Mouse (Mus musculus) hindbrain, embryonic 15.5 days (tissue): ENCODE measurements at regions not wholly inside any gene's neighbourhood (a gene's known extent, or its start where the extent isn't known, plus 50 kb on each side); places are given as distances from the start of the nearest gene placed in this dataset.

ENCODE experiments used
- ATAC-seq: fragments of 200-750 bp; cut with Nextera tagmentation; 2 replicates; pipeline ENCODE4 v1.8.0; 2017; ENCODE audit warnings: low read depth, moderate number of reproducible peaks, moderate TSS enrichment; ENCODE audit not compliant: low FRiP score
- H3K27ac ChIP-seq: fragments of 300-500 bp; sonication (generic); replicated peaks from 2 replicates; pipeline ENCODE4 v1.5.1; 2015; ENCODE audit warnings: mild to moderate bottlenecking, inconsistent platforms
- H3K27me3 ChIP-seq: fragments of 300-500 bp; sonication (generic); 2 replicates; pipeline ENCODE4 v1.6.1; 2015; ENCODE audit warnings: control low read depth, inconsistent platforms
- H3K36me3 ChIP-seq: fragments of 300-500 bp; sonication (generic); 2 replicates; pipeline ENCODE4 v1.6.1; 2015; ENCODE audit warnings: control low read depth, inconsistent platforms
- H3K4me1 ChIP-seq: fragments of 300-500 bp; sonication (generic); replicated peaks from 2 replicates; pipeline ENCODE4 v1.6.1; 2015; ENCODE audit warnings: control low read depth, inconsistent platforms
- H3K4me2 ChIP-seq: fragments of 300-500 bp; sonication (generic); 2 replicates; pipeline ENCODE4 v1.6.1; 2015; ENCODE audit warnings: moderate library complexity, mild to moderate bottlenecking, inconsistent platforms
- H3K4me3 ChIP-seq: fragments of 300-500 bp; sonication (generic); 2 replicates; pipeline ENCODE4 v1.5.1; 2015; ENCODE audit warnings: mild to moderate bottlenecking, inconsistent platforms
- H3K9ac ChIP-seq: fragments of 300-500 bp; sonication (generic); 2 replicates; pipeline ENCODE4 v1.6.1; 2015; ENCODE audit warnings: inconsistent platforms
- H3K9me3 ChIP-seq: fragments of 300-500 bp; sonication (generic); 2 replicates; pipeline ENCODE4 v1.6.1; 2016; ENCODE audit warnings: control low read depth, inconsistent platforms
- WGBS: fragments of 180-500 bp; shearing (Covaris S2); methylation state at CpG from one replicate; pipeline ENCODE4 v1.1.7; 2015; 5-methylcytosine and 5-hydroxymethylcytosine counted together

DNA sequence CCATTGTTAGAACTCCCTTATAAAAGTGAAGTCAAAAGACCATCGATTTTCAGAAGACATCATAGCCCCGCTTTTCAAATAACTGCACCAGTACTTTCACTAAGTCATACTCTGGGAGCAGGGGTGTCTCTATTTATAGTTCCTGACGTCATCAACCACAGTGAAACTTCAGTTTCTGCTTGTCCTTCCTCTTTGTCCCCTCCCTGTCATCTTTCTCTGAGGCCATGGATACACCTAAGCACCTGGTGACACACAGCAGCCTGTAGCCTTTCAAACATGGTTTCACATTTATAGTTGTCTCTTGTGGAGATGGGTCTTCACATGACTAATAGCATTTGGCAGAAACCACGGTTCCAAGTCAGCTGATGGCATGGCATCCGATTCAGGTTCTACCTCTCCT, 277.2 kb downstream of the 4933412E24Rik start:
- Histone ChIP-seq H3K27me3 (no peaks in the 10 kb centered on the region), H3K4me1 (no peaks in the 10 kb centered on the region), H3K9me3 (no peaks in the 10 kb centered on the region), H3K4me2 (no peak overlapping the region), H3K36me3 (no peaks in the 10 kb centered on the region), H3K9ac (no peak overlapping the region), H3K27ac (no peak overlapping the region), H3K4me3 (no peak overlapping the region)
- WGBS, result 88% methylated on average over 5 of the region's 5 CpGs
- ATAC-seq, result no peak

DNA sequence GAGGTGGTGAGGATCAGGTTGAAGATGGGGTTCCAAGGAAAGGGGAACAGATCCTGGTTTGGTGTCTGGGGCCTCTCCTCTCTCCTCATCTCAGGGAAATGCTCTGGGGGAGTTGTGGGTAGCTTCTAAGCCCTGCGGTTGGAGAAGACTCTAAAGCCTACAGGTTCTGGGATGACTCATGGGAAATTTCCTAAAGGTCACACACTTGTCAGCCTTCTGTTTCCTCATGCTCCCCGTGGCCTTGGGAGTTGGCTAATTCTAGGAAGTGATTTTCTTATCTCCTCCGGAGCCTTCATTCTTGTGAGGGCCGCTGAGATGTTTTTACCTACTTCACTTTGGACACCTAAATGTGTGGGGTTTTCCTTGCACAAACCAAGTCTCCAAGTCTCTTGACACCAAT, 279.2 kb downstream of the 4933412E24Rik start:
- Histone ChIP-seq H3K27ac (no peak overlapping the region), H3K4me2 (no peak overlapping the region), H3K4me1 (no peaks in the 10 kb centered on the region), H3K36me3 (no peaks in the 10 kb centered on the region), H3K27me3 (no peaks in the 10 kb centered on the region), H3K4me3 (no peak overlapping the region), H3K9ac (no peak overlapping the region), H3K9me3 (no peaks in the 10 kb centered on the region)
- 91% methylated on average over 4 of the region's 4 CpGs for WGBS
- ATAC-seq, result no peak

DNA sequence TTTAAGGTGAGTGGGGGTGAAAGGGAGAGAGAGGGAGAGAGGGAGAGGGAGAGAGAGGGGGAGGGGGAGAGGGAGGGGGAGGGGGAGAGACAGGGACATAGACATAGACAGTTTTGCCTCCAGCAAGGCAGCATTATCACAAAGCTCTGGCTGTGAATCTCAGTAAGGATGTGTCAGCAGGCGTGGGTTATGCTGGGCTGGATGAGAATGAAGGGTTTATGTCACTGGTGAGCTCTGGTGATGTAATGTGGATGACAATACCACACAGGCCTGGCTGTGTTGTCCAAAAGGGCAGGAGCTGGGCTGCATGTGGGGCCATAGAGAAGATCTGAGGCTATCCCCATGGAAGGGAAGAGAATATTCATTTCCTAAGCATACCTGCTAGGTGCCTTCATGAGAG, 282.0 kb downstream of the 4933412E24Rik start:
- ATAC-seq, result no peak
- no peaks in the 10 kb centered on the region for H3K36me3 ChIP-seq
- H3K4me1 ChIP-seq, result no peaks in the 10 kb centered on the region
- no peak overlapping the region for H3K27ac ChIP-seq
- WGBS, result 73% methylated on average over 1 of the region's 1 CpGs
- H3K4me3 ChIP-seq, result no peak overlapping the region
- H3K9me3 ChIP-seq, result no peaks in the 10 kb centered on the region
- no peak overlapping the region for H3K4me2 ChIP-seq
- no peaks in the 10 kb centered on the region for H3K27me3 ChIP-seq
- H3K9ac ChIP-seq, result no peak overlapping the region

DNA sequence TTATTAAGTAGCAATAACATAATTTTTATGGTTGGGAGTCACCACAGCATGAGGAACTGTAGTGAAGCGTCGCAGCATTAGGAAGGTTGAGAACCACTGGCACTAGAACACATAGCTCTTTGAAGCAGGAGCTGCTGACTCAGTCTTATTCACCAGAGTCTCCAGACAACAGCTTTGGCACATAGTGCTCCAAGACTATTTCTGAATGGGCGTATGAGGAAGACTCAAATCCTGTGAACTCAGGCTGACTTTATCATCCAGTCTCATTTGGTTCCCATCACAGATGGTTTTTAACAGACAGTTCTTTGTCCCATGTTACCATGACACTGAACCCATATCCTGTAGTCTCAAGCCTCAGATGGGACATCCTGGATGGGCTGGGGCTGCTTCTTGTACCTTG, 282.5 kb downstream of the 4933412E24Rik start:
- H3K4me3 ChIP-seq, result no peak overlapping the region
- 90% methylated on average over 3 of the region's 3 CpGs for WGBS
- no peak overlapping the region for H3K9ac ChIP-seq
- no peak overlapping the region for H3K4me2 ChIP-seq
- no peak overlapping the region for H3K27ac ChIP-seq
- H3K4me1 ChIP-seq, result no peaks in the 10 kb centered on the region
- ATAC-seq, result no peak
- no peaks in the 10 kb centered on the region for H3K9me3 ChIP-seq
- no peaks in the 10 kb centered on the region for H3K27me3 ChIP-seq
- H3K36me3 ChIP-seq, result no peaks in the 10 kb centered on the region

DNA sequence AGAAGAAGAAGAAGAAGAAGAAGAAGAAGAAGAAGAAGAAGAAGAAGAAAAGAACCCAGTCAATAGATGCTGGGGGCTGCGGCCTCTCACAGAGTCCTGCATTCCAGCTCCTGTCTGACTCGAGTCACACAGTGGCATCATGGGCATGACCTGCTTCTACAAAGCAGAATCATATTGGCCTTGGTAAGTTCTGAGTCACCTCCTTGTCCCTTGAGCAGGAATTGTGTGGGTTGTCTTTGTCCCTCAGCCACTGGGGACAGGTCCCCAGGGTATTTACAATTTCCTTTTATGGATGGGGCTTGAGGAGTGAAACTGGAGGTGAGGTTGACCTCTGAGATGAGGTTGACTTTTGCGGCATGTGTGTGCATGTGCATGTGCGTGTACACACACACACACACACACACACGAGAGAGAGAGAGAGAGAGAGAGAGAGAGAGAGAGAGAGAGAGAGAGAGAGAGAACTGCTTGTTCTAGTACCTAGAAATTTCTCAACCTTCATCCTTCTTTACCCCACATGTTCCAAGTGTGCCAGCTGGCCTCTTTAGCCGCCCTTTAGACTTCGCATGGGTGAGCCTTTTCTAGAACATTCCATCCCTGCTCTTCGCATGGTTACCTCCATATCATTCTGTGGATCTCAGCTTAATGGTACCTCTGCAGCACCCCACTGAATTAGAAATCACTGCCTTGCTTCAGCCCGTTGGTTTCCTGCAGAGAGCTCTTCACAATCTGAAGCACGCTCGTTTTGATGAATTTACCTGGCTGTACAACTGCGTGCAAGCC, 283.2 kb downstream of the 4933412E24Rik start:
- no peaks in the 10 kb centered on the region for H3K36me3 ChIP-seq
- 78% methylated on average over 12 of the region's 12 CpGs for WGBS
- no peak for ATAC-seq

DNA sequence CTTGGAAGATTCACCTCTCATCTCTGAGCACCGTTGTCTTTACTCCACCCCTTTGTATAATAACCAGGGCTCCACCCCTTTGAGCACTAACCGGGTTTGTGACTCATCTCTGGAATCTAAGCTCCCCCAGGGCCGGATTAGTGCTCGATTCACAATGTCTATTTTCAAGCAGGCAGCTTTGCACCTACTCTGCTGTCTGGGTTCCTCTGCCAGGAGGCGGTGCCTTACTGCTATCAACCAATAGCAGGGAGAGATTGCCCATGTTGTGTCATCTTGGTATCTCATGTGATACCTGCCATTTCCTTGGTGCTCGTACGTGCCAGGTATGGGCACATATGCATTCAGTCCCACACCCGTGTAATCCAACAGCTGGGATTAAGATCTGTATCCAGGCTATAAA, 285.3 kb downstream of the 4933412E24Rik start:
- no peak overlapping the region for H3K9ac ChIP-seq
- no peaks in the 10 kb centered on the region for H3K36me3 ChIP-seq
- 85% methylated on average over 8 of the region's 8 CpGs for whole genome bisulfite sequencing
- ATAC-seq, result no peak
- no peaks in the 10 kb centered on the region for H3K27me3 ChIP-seq
- H3K9me3 ChIP-seq, result no peaks in the 10 kb centered on the region
- no peak overlapping the region for H3K4me2 ChIP-seq
- H3K4me3 ChIP-seq, result no peak overlapping the region
- no peak overlapping the region for H3K27ac ChIP-seq
- no peaks in the 10 kb centered on the region for H3K4me1 ChIP-seq

More for the DNA sequence above, 283.2 kb downstream of the 4933412E24Rik start:
- no peak overlapping the region for H3K4me2 ChIP-seq
- H3K9me3 ChIP-seq, result no peaks in the 10 kb centered on the region
- no peak overlapping the region for H3K4me3 ChIP-seq
- no peaks in the 10 kb centered on the region for H3K27me3 ChIP-seq
- no peak overlapping the region for H3K27ac ChIP-seq
- no peak overlapping the region for H3K9ac ChIP-seq
- H3K4me1 ChIP-seq, result no peaks in the 10 kb centered on the region

DNA sequence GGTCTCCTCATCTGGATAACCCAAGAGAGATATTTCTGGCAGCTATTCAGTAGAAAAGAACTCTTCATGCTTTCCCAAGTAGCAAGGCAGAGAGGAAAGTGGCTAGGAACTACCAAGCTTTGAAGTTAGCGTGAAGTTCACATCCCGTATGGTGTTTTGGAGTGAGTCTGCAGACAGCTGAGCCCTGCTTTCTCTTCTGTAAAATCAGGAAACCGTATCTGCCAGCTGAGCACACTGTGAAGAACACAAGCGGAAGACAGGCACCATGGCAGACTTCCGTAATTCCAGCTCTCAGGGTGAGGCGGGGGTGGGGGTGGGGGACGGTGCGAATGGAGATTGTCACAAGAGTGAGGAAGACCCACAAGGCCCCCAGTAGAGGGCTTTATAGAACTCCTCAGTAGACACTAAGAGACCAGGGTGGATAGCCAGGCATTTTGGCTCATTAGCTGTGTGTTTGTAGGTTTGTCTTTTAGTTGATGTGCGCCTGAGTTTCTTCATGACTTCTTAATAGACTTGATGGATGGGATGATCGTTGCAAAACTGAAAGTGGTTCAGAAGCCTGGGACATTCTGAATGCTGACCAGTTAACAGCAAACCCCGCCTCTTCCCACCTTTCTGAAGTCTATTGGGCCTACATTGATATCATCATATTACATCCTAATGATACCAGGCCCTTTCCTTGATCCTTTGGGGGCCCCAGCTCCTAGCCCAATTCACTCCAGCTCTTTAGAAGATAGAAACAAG, 287.4 kb downstream of the 4933412E24Rik start:
- H3K27me3 ChIP-seq, result no peaks in the 10 kb centered on the region
- no peak overlapping the region for H3K27ac ChIP-seq
- no peak overlapping the region for H3K4me3 ChIP-seq
- H3K9me3 ChIP-seq, result no peaks in the 10 kb centered on the region
- no peak overlapping the region for H3K4me2 ChIP-seq
- H3K9ac ChIP-seq, result no peak overlapping the region
- H3K4me1 ChIP-seq, result no peaks in the 10 kb centered on the region
- 74% methylated on average over 11 of the region's 11 CpGs for WGBS
- ATAC-seq, result no peak
- no peaks in the 10 kb centered on the region for H3K36me3 ChIP-seq

DNA sequence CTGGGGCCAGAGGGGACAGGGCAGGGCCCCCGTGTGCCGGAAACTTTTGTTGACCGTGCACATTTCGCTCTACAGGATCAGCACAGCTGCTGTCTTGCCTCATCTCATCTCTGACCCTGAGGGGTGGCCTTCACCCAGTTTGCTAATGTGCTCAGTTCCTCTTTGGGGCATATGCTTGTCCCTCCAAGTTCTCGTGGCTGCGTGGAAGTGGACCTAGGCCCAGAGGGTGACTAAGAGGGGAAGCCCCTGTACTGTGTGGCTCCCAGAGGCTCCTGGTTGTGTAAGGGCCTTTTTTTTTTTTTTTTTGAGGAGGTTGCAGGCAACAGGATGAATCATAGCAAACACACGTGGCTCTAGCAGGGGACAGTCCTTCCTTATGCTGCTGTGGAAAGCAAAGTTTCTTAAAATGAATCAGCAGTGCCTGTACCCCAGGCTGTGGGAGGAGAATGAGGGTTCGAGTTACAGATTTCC, 288.2 kb downstream of the 4933412E24Rik start:
- Histone ChIP-seq H3K27ac (no peak overlapping the region), H3K36me3 (no peaks in the 10 kb centered on the region), H3K4me3 (no peak overlapping the region), H3K9me3 (no peaks in the 10 kb centered on the region), H3K9ac (no peak overlapping the region), H3K4me2 (no peak overlapping the region), H3K27me3 (no peaks in the 10 kb centered on the region), H3K4me1 (no peaks in the 10 kb centered on the region)
- 81% methylated on average over 8 of the region's 8 CpGs for WGBS
- ATAC-seq, result no peak

DNA sequence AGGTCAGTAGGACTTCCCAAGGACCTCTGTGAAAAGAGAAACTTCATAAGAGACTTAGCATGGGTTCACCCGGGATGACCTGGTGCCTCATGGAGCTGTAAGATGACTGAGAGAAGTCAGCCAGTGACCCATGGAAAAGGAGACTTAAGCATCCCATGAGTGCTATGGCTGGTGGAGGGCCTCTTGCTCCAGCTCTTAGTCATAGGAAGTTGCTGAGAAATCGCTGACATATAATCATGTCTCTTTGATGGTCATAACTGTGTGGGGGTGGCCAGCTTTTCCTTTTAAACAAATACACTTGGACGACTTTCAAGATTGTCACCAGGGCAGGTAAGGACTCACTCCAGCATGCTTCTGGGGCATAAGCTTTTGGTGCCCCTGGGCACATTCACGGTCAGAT, 290.5 kb downstream of the 4933412E24Rik start:
- Histone ChIP-seq H3K27ac (no peak overlapping the region), H3K4me1 (no peaks in the 10 kb centered on the region), H3K9me3 (no peaks in the 10 kb centered on the region), H3K27me3 (no peaks in the 10 kb centered on the region), H3K36me3 (no peaks in the 10 kb centered on the region), H3K4me3 (no peak overlapping the region), H3K9ac (no peak overlapping the region), H3K4me2 (no peak overlapping the region)
- ATAC-seq, result no peak
- WGBS, result 89% methylated on average over 4 of the region's 4 CpGs

DNA sequence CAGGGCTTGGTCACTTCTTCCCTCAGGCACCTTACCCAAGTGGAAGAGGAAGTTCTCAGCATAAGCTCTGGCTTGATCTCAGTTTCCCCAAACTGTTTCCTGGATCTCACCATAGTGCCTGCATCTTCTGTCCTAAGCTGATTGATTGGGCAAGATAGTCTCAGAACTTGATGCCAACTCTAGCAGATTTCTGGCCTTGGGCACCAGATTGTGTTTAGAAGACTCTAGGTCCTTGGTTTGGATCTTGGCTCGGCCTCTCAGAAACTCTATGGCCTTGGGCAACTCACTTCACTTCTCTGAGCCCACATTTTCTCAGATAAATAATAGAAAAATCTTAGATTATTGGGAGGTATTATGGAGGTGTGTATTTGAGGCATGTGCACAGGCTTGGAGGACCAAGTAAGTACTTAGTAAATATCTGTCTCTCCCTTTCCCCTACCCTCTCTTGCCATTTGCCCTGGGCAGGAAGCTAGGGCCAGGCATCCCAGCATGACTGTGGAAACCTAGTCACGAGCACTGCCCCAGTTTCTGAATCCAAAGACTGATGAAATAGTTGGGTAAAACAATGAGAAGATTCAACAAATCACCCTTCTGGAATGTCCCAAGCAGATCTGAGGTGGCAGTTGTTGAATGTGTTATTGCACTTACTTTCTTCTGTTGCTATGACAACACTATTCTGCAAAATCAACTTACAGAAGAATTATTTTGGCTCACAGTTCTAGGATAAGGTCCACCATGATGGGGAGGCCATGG, 293.6 kb downstream of the 4933412E24Rik start:
- Histone ChIP-seq H3K27me3 (no peaks in the 10 kb centered on the region), H3K4me3 (no peak overlapping the region), H3K9ac (no peak overlapping the region), H3K9me3 (no peaks in the 10 kb centered on the region), H3K4me2 (no peak overlapping the region), H3K4me1 (no peaks in the 10 kb centered on the region), H3K27ac (no peak overlapping the region), H3K36me3 (no peaks in the 10 kb centered on the region)
- ATAC-seq, result no peak
- WGBS, result 87% methylated on average over 2 of the region's 2 CpGs

DNA sequence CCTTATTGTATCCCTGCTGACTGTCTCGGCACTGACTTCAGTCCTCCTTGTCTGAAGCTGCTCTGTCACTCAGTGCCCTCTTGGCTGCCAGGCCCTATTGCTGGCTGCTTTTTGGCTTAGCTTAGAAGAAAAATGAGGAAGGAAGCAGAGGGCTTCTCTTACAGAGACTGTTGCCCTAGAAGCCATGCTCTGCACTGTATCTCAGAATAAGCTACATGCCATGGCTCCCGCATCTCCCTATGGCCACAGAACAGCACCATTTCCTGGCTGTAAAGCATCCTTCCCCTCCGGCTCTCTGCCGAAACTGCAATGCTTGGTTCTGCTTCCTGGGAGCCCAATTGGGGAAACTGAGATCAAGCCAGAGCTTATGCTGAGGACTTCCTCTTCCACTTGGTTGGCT, 295.0 kb downstream of the 4933412E24Rik start:
- Histone ChIP-seq H3K4me2 (no peak overlapping the region), H3K4me3 (no peak overlapping the region), H3K4me1 (no peaks in the 10 kb centered on the region), H3K27ac (no peak overlapping the region), H3K36me3 (no peaks in the 10 kb centered on the region), H3K9ac (no peak overlapping the region), H3K27me3 (no peaks in the 10 kb centered on the region), H3K9me3 (no peaks in the 10 kb centered on the region)
- ATAC-seq, result no peak
- 79% methylated on average over 4 of the region's 4 CpGs for WGBS

DNA sequence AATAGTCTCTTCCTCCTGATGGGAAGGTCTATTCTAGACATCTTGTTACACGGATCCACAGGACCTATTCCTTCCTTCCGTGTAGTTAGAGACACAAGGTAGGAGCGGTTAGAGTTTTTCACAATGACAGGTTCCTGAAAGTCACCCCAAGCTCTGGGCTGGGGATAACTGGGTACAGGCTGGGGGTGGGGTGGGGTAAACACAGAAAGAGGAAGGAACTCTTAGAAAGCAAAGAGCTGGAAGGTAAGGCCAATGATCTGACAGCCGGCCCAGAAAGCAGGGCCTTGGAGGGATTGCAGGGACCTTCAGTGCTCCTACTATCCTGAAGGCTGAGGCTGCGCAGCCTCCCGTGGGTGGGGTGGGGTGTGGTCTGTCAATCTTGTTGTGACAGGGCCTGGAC, 295.4 kb downstream of the 4933412E24Rik start:
- H3K9me3 ChIP-seq, result no peaks in the 10 kb centered on the region
- H3K9ac ChIP-seq, result no peak overlapping the region
- H3K4me3 ChIP-seq, result no peak overlapping the region
- no peaks in the 10 kb centered on the region for H3K36me3 ChIP-seq
- H3K4me1 ChIP-seq, result no peaks in the 10 kb centered on the region
- H3K4me2 ChIP-seq, result no peak overlapping the region
- no peaks in the 10 kb centered on the region for H3K27me3 ChIP-seq
- no peak overlapping the region for H3K27ac ChIP-seq
- ATAC-seq, result no peak
- 90% methylated on average over 6 of the region's 6 CpGs for WGBS
